Mouse (Mus musculus) spleen, adult 2 months (tissue): Measurements from ENCODE around the gene Gmds.

Source experiments
- CTCF ChIP-seq: fragments of 200-500 bp; IDR thresholded peaks from 2 replicates; pipeline ENCODE4 v1.5.1; 2011; ENCODE audit warnings: mild to moderate bottlenecking, inconsistent platforms; ENCODE audit not compliant: insufficient read depth, insufficient read length, insufficient replicate concordance; ENCODE audit errors: extremely low read depth
- POLR2A ChIP-seq: fragments of 200-500 bp; IDR thresholded peaks from 2 replicates; pipeline ENCODE4 v1.6.1; 2011; ENCODE audit warnings: low read depth, low read length, inconsistent platforms

DNA sequence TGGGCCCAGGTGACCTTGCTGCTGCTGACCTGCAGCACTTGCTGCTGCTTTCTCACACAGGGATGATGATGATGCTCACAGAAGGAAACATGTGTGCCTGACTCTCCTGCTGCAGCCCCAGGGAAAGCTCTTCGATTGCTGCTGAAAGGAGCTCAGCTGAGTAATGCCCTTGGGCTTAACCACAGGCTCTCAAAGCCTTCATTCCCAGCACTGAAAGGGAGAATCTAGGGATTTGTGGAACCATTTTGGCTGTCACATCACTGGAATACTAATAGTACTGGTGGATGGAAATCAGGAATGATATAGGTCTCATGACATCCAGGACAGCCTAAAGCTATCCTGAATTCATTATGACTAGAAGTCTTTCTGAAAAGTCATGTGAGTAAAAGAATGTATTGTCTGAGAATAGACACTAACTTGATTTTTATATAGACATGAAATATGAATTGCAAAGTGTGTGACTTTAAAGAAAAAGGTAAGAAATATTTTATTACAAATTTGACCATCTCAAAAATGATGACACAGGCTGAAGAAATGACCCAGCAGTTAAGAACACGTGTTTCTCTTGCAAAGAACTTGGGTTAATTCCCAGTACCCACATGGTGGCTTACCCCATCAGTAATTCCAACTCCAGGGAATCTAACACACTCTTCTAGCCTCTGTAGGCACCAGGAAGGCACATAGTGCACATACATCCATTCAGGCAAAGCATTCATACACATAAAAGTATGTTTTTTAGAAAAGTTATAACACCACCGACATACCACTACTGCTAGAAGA lies 43.9 kb downstream of the Gmds start:
- TF ChIP-seq CTCF (no peak), POLR2A (no peak)
